Mouse (Mus musculus): Measurements from ENCODE around the gene Tnfaip6. TPM values are rescaled to one million over a fixed set of nuclear protein-coding genes. Genes with fewer than 3 reads are reported as not detected.

The Tnfaip6 gene
- polyA plus RNA-seq, 1 experiment from 2014 or later: 3.8 TPM

- no peaks in the 10 kb centered on the region for H3K36me3 ChIP-seq
- H3K4me2 ChIP-seq: no peak overlapping the region
- no peaks in the 10 kb centered on the region for H3K27me3 ChIP-seq
- no peak overlapping the region for H3K9ac ChIP-seq
- no peaks in the 10 kb centered on the region for H3K9me3 ChIP-seq
- H3K4me1 ChIP-seq (replicated peaks): 0 out of 2 replicates have a peak, but pooled peaks cover 6% of the 10 kb centered on the region
- no peak for ATAC-seq (ENCODE audit: low FRiP score, low read depth)
- WGBS: 92% methylated on average over 4 of the region's 4 CpGs
- H3K4me3 ChIP-seq: no peak overlapping the region
- H3K27ac ChIP-seq (replicated peaks): no peak overlapping the region
Observed at GRCm38 (mm10) chr2:52034601-52035000, 3.2 kb upstream of the Tnfaip6 start.

GRCm38 (mm10) chr2:52035144-52035543 is 2.7 kb upstream of the Tnfaip6 start:
- WGBS: 67% methylated on average over 4 of the region's 4 CpGs
- Histone ChIP-seq H3K4me2 (no peak overlapping the region), H3K36me3 (no peaks in the 10 kb centered on the region), H3K9me3 (no peaks in the 10 kb centered on the region), H3K9ac (no peak overlapping the region), H3K4me1 (replicated peaks) (0 out of 2 replicates have a peak, but pooled peaks cover 6% of the 10 kb centered on the region), H3K4me3 (no peak overlapping the region), H3K27me3 (no peaks in the 10 kb centered on the region), H3K27ac (replicated peaks) (no peak overlapping the region)
- no peak for ATAC-seq (ENCODE audit: low FRiP score, low read depth)

- peak overlapping the region; percentile 61; the same call in 1 of the 2 replicates for H3K4me2 ChIP-seq
- 44% methylated on average over 10 of the region's 11 CpGs for WGBS
- H3K27me3 ChIP-seq: no peaks in the 10 kb centered on the region
- no peak overlapping the region for H3K9ac ChIP-seq
- H3K36me3 ChIP-seq: no peaks in the 10 kb centered on the region
- peak; percentile 71 for ATAC-seq (ENCODE audit: low FRiP score, low read depth)
- H3K4me3 ChIP-seq: no peak overlapping the region
- no peaks in the 10 kb centered on the region for H3K9me3 ChIP-seq
- H3K4me1 ChIP-seq (replicated peaks): 0 out of 2 replicates have a peak, but pooled peaks cover 6% of the 10 kb centered on the region
- no peak overlapping the region for H3K27ac ChIP-seq (replicated peaks)
Observed at GRCm38 (mm10) chr2:52036929-52037595, 747 bp upstream of the Tnfaip6 start.

- 0 out of 2 replicates have a peak, but pooled peaks cover 6% of the 10 kb centered on the region for H3K4me1 ChIP-seq (replicated peaks)
- no peaks in the 10 kb centered on the region for H3K27me3 ChIP-seq
- no peak overlapping the region for H3K27ac ChIP-seq (replicated peaks)
- peak overlapping the region; percentile 61 for H3K4me2 ChIP-seq
- H3K9ac ChIP-seq: no peak overlapping the region
- peak overlapping the region; percentile 5; the same call in 1 of the 2 replicates for H3K4me3 ChIP-seq
- no peaks in the 10 kb centered on the region for H3K9me3 ChIP-seq
- 22% methylated on average over 5 of the region's 5 CpGs for WGBS
- ATAC-seq (ENCODE audit: low FRiP score, low read depth): no peak
- no peaks in the 10 kb centered on the region for H3K36me3 ChIP-seq
Observed at GRCm38 (mm10) chr2:52038558-52038957, 749 bp downstream of the Tnfaip6 start.

- Histone ChIP-seq H3K9ac (no peak overlapping the region), H3K27me3 (no peaks in the 10 kb centered on the region), H3K4me3 (no peak overlapping the region), H3K4me1 (replicated peaks) (0 out of 2 replicates have a peak, but pooled peaks cover 6% of the 10 kb centered on the region), H3K36me3 (no peaks in the 10 kb centered on the region), H3K4me2 (peak overlapping the region; percentile 61), H3K9me3 (no peaks in the 10 kb centered on the region), H3K27ac (replicated peaks) (no peak overlapping the region)
- ATAC-seq (ENCODE audit: low FRiP score, low read depth): no peak
- 23% methylated on average over 8 of the region's 8 CpGs for WGBS
Observed at GRCm38 (mm10) chr2:52039083-52039801, 1.4 kb downstream of the Tnfaip6 start.

- Histone ChIP-seq H3K9ac (no peak overlapping the region), H3K27me3 (no peaks in the 10 kb centered on the region), H3K4me1 (replicated peaks) (0 out of 2 replicates have a peak, but pooled peaks cover 6% of the 10 kb centered on the region), H3K4me2 (no peak overlapping the region), H3K9me3 (no peaks in the 10 kb centered on the region), H3K4me3 (no peak overlapping the region), H3K27ac (replicated peaks) (no peak overlapping the region), H3K36me3 (no peaks in the 10 kb centered on the region)
- 72% methylated on average over 3 of the region's 3 CpGs for WGBS
- ATAC-seq (ENCODE audit: low FRiP score, low read depth): no peak
Observed at GRCm38 (mm10) chr2:52042132-52042531, 4.3 kb downstream of the Tnfaip6 start.

GRCm38 (mm10) chr2:52042714-52043113 is 4.9 kb downstream of the Tnfaip6 start:
- no peak overlapping the region for H3K4me2 ChIP-seq
- no peak overlapping the region for H3K9ac ChIP-seq
- H3K4me1 ChIP-seq (replicated peaks): 0 out of 2 replicates have a peak, but pooled peaks cover 6% of the 10 kb centered on the region
- no peaks in the 10 kb centered on the region for H3K27me3 ChIP-seq
- ATAC-seq (ENCODE audit: low FRiP score, low read depth): no peak
- 47% methylated on average over 5 of the region's 5 CpGs for WGBS
- H3K27ac ChIP-seq (replicated peaks): no peak overlapping the region
- no peaks in the 10 kb centered on the region for H3K36me3 ChIP-seq
- no peak overlapping the region for H3K4me3 ChIP-seq
- no peaks in the 10 kb centered on the region for H3K9me3 ChIP-seq

- Histone ChIP-seq H3K9ac (no peak overlapping the region), H3K4me3 (no peak overlapping the region), H3K27me3 (no peaks in the 10 kb centered on the region), H3K4me2 (no peak overlapping the region), H3K36me3 (no peaks in the 10 kb centered on the region), H3K27ac (replicated peaks) (no peak overlapping the region), H3K4me1 (replicated peaks) (0 out of 2 replicates have a peak, but pooled peaks cover 6% of the 10 kb centered on the region), H3K9me3 (no peaks in the 10 kb centered on the region)
- ATAC-seq (ENCODE audit: low FRiP score, low read depth): no peak
- 61% methylated on average over 11 of the region's 11 CpGs for WGBS
Observed at GRCm38 (mm10) chr2:52043485-52043884, 5.7 kb downstream of the Tnfaip6 start.

GRCm38 (mm10) chr2:52046032-52046431 is 8.2 kb downstream of the Tnfaip6 start:
- no peaks in the 10 kb centered on the region for H3K36me3 ChIP-seq
- ATAC-seq (ENCODE audit: low FRiP score, low read depth): no peak
- H3K4me3 ChIP-seq: no peak overlapping the region
- H3K9ac ChIP-seq: no peak overlapping the region
- H3K4me1 ChIP-seq (replicated peaks): no peaks in the 10 kb centered on the region
- no peak overlapping the region for H3K4me2 ChIP-seq
- WGBS: 88% methylated on average over 5 of the region's 5 CpGs
- no peak overlapping the region for H3K27ac ChIP-seq (replicated peaks)
- H3K9me3 ChIP-seq: no peaks in the 10 kb centered on the region
- H3K27me3 ChIP-seq: no peaks in the 10 kb centered on the region

- H3K4me2 ChIP-seq: no peak overlapping the region
- H3K9ac ChIP-seq: no peak overlapping the region
- H3K4me1 ChIP-seq (replicated peaks): no peaks in the 10 kb centered on the region
- no peak for ATAC-seq (ENCODE audit: low FRiP score, low read depth)
- 97% methylated on average over 11 of the region's 11 CpGs for WGBS
- no peak overlapping the region for H3K4me3 ChIP-seq
- H3K27ac ChIP-seq (replicated peaks): no peak overlapping the region
- H3K36me3 ChIP-seq: no peaks in the 10 kb centered on the region
- no peaks in the 10 kb centered on the region for H3K27me3 ChIP-seq
- no peaks in the 10 kb centered on the region for H3K9me3 ChIP-seq
Observed at GRCm38 (mm10) chr2:52050823-52051222, 13.0 kb downstream of the Tnfaip6 start.

GRCm38 (mm10) chr2:52052335-52052734 is 14.5 kb downstream of the Tnfaip6 start:
- ATAC-seq (ENCODE audit: low FRiP score, low read depth): no peak
- Histone ChIP-seq H3K4me3 (no peak overlapping the region), H3K9ac (no peak overlapping the region), H3K36me3 (no peaks in the 10 kb centered on the region), H3K4me1 (replicated peaks) (no peaks in the 10 kb centered on the region), H3K9me3 (no peaks in the 10 kb centered on the region), H3K4me2 (no peak overlapping the region), H3K27me3 (no peaks in the 10 kb centered on the region), H3K27ac (replicated peaks) (no peak overlapping the region)
- 74% methylated on average over 4 of the region's 4 CpGs for WGBS

- Histone ChIP-seq H3K9ac (no peak overlapping the region), H3K27me3 (no peaks in the 10 kb centered on the region), H3K4me2 (no peak overlapping the region), H3K27ac (replicated peaks) (no peak overlapping the region), H3K4me1 (replicated peaks) (no peaks in the 10 kb centered on the region), H3K4me3 (no peak overlapping the region), H3K36me3 (no peaks in the 10 kb centered on the region), H3K9me3 (no peaks in the 10 kb centered on the region)
- 65% methylated on average over 5 of the region's 5 CpGs for WGBS
- no peak for ATAC-seq (ENCODE audit: low FRiP score, low read depth)
Observed at GRCm38 (mm10) chr2:52053502-52053901, 15.7 kb downstream of the Tnfaip6 start.
